Mouse (Mus musculus): ENCODE results near the gene Pkd1l2. TPM values are rescaled to one million over a fixed set of nuclear protein-coding genes. Genes with fewer than 3 reads are reported as not detected.

Pkd1l2 gene
- polyA plus RNA-seq, 2 experiments, result 0.07 to 0.16 TPM

DNA sequence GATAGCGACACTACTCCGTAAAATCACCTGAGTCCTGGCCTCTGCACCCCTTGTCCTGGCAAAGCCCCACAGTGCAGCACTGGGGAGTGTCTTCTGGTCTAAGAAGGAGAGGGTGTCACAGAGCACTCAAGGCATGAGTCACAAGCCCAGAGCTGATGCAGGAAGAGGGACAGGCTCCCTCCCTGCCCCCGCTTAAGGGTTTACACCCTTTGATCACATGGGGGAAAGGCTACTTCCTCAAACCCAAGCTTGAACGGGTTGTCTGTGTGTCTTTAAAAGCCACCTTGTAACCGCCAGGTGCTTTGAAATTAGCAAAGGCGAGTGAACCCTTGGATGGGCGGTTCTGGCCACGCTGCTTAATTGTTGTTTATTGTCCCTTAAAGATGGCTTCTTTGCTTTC is 39.0 kb upstream of the Pkd1l2 start:
- DNase-seq (ENCODE audit: low spot score) (no peak), ATAC-seq (ENCODE audit: low FRiP score, low read depth) (no peak)
- WGBS, result 47% methylated on average over 8 of the region's 8 CpGs
- Histone ChIP-seq H3K9ac (ENCODE audit: low read depth, low read length, severe bottlenecking) (no peak overlapping the region), H3K27me3 (ENCODE audit: control insufficient read depth, insufficient read depth, low read length) (no peaks in the 10 kb centered on the region), H3K4me3 (replicated peaks; ENCODE audit: low read length) (no peak overlapping the region), H3K4me2 (replicated peaks; ENCODE audit: low read depth, low read length, severe bottlenecking) (no peak overlapping the region), H3K4me1 (ENCODE audit: control insufficient read depth, insufficient read depth, low read length) (no peaks in the 10 kb centered on the region), H3K27ac (replicated peaks; ENCODE audit: low read depth, low read length) (no peak overlapping the region), H3K9me3 (ENCODE audit: control insufficient read depth, low read length) (no peaks in the 10 kb centered on the region), H3K36me3 (ENCODE audit: control insufficient read depth, insufficient read depth, low read length) (no peaks in the 10 kb centered on the region)
- no peak for TF ChIP-seq POLR2A (IDR thresholded peaks at IDR 0.05; ENCODE audit: borderline replicate concordance, extremely low read depth, insufficient read depth, insufficient read length)

GRCm38 (mm10) chr8:117118409-117118808 is 36.2 kb upstream of the Pkd1l2 start:
- ATAC-seq (ENCODE audit: low FRiP score, low read depth) (no peak), DNase-seq (ENCODE audit: low spot score) (no peak)
- no peak overlapping the region for H3K9ac ChIP-seq (ENCODE audit: low read depth, low read length, severe bottlenecking)
- 87% methylated on average over 9 of the region's 9 CpGs for WGBS
- H3K27ac ChIP-seq (replicated peaks; ENCODE audit: low read depth, low read length), result no peak overlapping the region
- no peaks in the 10 kb centered on the region for H3K4me1 ChIP-seq (ENCODE audit: control insufficient read depth, insufficient read depth, low read length)
- H3K27me3 ChIP-seq (ENCODE audit: control insufficient read depth, insufficient read depth, low read length), result no peaks in the 10 kb centered on the region
- H3K36me3 ChIP-seq (ENCODE audit: control insufficient read depth, insufficient read depth, low read length), result no peaks in the 10 kb centered on the region
- TF ChIP-seq POLR2A (IDR thresholded peaks at IDR 0.05; ENCODE audit: borderline replicate concordance, extremely low read depth, insufficient read depth, insufficient read length), result no peak
- no peaks in the 10 kb centered on the region for H3K9me3 ChIP-seq (ENCODE audit: control insufficient read depth, low read length)
- H3K4me3 ChIP-seq (replicated peaks; ENCODE audit: low read length), result no peak overlapping the region
- no peak overlapping the region for H3K4me2 ChIP-seq (replicated peaks; ENCODE audit: low read depth, low read length, severe bottlenecking)

GRCm38 (mm10) chr8:117116534-117116933 is 34.3 kb upstream of the Pkd1l2 start:
- H3K4me2 ChIP-seq (replicated peaks; ENCODE audit: low read depth, low read length, severe bottlenecking), result no peak overlapping the region
- H3K27me3 ChIP-seq (ENCODE audit: control insufficient read depth, insufficient read depth, low read length), result no peaks in the 10 kb centered on the region
- no peak overlapping the region for H3K9ac ChIP-seq (ENCODE audit: low read depth, low read length, severe bottlenecking)
- no peaks in the 10 kb centered on the region for H3K9me3 ChIP-seq (ENCODE audit: control insufficient read depth, low read length)
- no peak for DNase-seq (ENCODE audit: low spot score)
- H3K27ac ChIP-seq (replicated peaks; ENCODE audit: low read depth, low read length), result no peak overlapping the region
- H3K36me3 ChIP-seq (ENCODE audit: control insufficient read depth, insufficient read depth, low read length), result no peaks in the 10 kb centered on the region
- ATAC-seq (ENCODE audit: low FRiP score, low read depth), result no peak
- H3K4me3 ChIP-seq (replicated peaks; ENCODE audit: low read length), result no peak overlapping the region
- H3K4me1 ChIP-seq (ENCODE audit: control insufficient read depth, insufficient read depth, low read length), result no peaks in the 10 kb centered on the region
- WGBS, result 69% methylated on average over 7 of the region's 7 CpGs
- TF ChIP-seq POLR2A (IDR thresholded peaks at IDR 0.05; ENCODE audit: borderline replicate concordance, extremely low read depth, insufficient read depth, insufficient read length), result no peak

GRCm38 (mm10) chr8:117115676-117116446 is 33.6 kb upstream of the Pkd1l2 start:
- Histone ChIP-seq H3K9ac (ENCODE audit: low read depth, low read length, severe bottlenecking) (no peak overlapping the region), H3K9me3 (ENCODE audit: control insufficient read depth, low read length) (no peaks in the 10 kb centered on the region), H3K36me3 (ENCODE audit: control insufficient read depth, insufficient read depth, low read length) (no peaks in the 10 kb centered on the region), H3K4me1 (ENCODE audit: control insufficient read depth, insufficient read depth, low read length) (no peaks in the 10 kb centered on the region), H3K27me3 (ENCODE audit: control insufficient read depth, insufficient read depth, low read length) (no peaks in the 10 kb centered on the region), H3K4me2 (replicated peaks; ENCODE audit: low read depth, low read length, severe bottlenecking) (no peak overlapping the region; the same call in 1 of the 2 replicates), H3K4me3 (replicated peaks; ENCODE audit: low read length) (no peak overlapping the region), H3K27ac (replicated peaks; ENCODE audit: low read depth, low read length) (no peak overlapping the region)
- ATAC-seq (ENCODE audit: low FRiP score, low read depth), result no peak
- 13% methylated on average over 13 of the region's 13 CpGs for WGBS
- TF ChIP-seq POLR2A (IDR thresholded peaks at IDR 0.05; ENCODE audit: borderline replicate concordance, extremely low read depth, insufficient read depth, insufficient read length), result no peak
- no peak for DNase-seq (ENCODE audit: low spot score)

DNA sequence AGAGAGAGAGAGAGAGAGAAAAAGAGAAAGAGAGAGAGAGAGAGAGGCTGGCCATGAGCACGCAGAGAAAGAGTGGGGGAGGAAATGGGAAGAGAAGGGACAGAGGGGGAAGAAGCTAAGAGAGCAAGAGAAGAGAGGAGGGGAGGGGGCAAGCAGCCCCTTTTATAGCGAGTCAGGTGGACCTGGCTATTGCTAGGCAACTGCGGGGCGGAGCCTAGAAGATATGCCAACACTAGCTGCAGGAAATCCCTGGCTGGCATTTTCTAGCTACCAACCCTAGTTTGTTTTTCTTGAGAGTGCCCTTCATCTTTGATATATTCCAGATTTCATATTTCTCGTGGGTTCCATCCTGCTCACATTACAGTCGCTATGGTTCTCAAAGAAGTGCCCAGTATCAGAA is 32.8 kb upstream of the Pkd1l2 start:
- H3K27ac ChIP-seq (replicated peaks; ENCODE audit: low read depth, low read length), result no peak overlapping the region
- ATAC-seq (ENCODE audit: low FRiP score, low read depth) (no peak), DNase-seq (ENCODE audit: low spot score) (no peak)
- no peaks in the 10 kb centered on the region for H3K4me1 ChIP-seq (ENCODE audit: control insufficient read depth, insufficient read depth, low read length)
- WGBS, result 48% methylated on average over 6 of the region's 6 CpGs
- TF ChIP-seq POLR2A (IDR thresholded peaks at IDR 0.05; ENCODE audit: borderline replicate concordance, extremely low read depth, insufficient read depth, insufficient read length), result no peak
- H3K36me3 ChIP-seq (ENCODE audit: control insufficient read depth, insufficient read depth, low read length), result no peaks in the 10 kb centered on the region
- H3K4me2 ChIP-seq (replicated peaks; ENCODE audit: low read depth, low read length, severe bottlenecking), result no peak overlapping the region
- H3K4me3 ChIP-seq (replicated peaks; ENCODE audit: low read length), result no peak overlapping the region
- H3K27me3 ChIP-seq (ENCODE audit: control insufficient read depth, insufficient read depth, low read length), result no peaks in the 10 kb centered on the region
- no peak overlapping the region for H3K9ac ChIP-seq (ENCODE audit: low read depth, low read length, severe bottlenecking)
- H3K9me3 ChIP-seq (ENCODE audit: control insufficient read depth, low read length), result no peaks in the 10 kb centered on the region

Data from limb, embryonic 14.5 days (tissue).